Mouse (Mus musculus) ES-E14 (cell line): Measurements from ENCODE around the gene Agbl3. TPM values are rescaled to one million over a fixed set of nuclear protein-coding genes. Genes with fewer than 3 reads are reported as not detected.

Experiments
- DNase-seq: peaks from one replicate; pipeline ENCODE4 v3.0.0-alpha.2; 2013; ENCODE audit warnings: low read depth, low spot score
- H3K27ac ChIP-seq: 2 replicates; pipeline ENCODE4 v1.5.1; 2012; ENCODE audit warnings: low read depth, mild to moderate bottlenecking, low read length, moderate library complexity, mixed read lengths; ENCODE audit not compliant: poor library complexity, insufficient read depth, severe bottlenecking
- H3K36me3 ChIP-seq: 2 replicates; pipeline ENCODE4 v1.6.1; 2012; ENCODE audit warnings: mild to moderate bottlenecking, low read length, moderate library complexity, mixed read lengths; ENCODE audit not compliant: control insufficient read depth, poor library complexity, insufficient read depth, severe bottlenecking
- H3K4me1 ChIP-seq, 2 experiments: fragments of 150-350 bp in 1 of 2; sonication (generic) in 1 of 2; 2 replicates each; pipeline ENCODE4 v1.6.1; 2012; ENCODE audit warnings: low read length in 2 of 2, mild to moderate bottlenecking in 1 of 2, mixed read lengths in 1 of 2; ENCODE audit not compliant: control insufficient read depth in 2 of 2, insufficient read depth in 2 of 2, poor library complexity in 1 of 2
- H3K4me3 ChIP-seq, 2 experiments: fragments of 150-350 bp in 1 of 2; sonication (generic) in 1 of 2; 2 replicates each; pipeline ENCODE4 v1.5.1; 2012; ENCODE audit warnings: low read length in 2 of 2, low read depth in 1 of 2, mild to moderate bottlenecking in 1 of 2, mixed read lengths in 1 of 2; ENCODE audit not compliant: insufficient read depth in 1 of 2, poor library complexity in 1 of 2, severe bottlenecking in 1 of 2
- H3K9ac ChIP-seq: 2 replicates; pipeline ENCODE4 v1.6.1; 2012; ENCODE audit warnings: low read depth, mild to moderate bottlenecking, low read length, mixed read lengths; ENCODE audit not compliant: poor library complexity, insufficient read depth, severe bottlenecking
- H3K9me3 ChIP-seq: fragments of 150-350 bp; sonication (generic); 2 replicates; pipeline ENCODE4 v1.6.1; 2012; ENCODE audit warnings: low read depth, mild to moderate bottlenecking, low read length; ENCODE audit not compliant: control insufficient read depth, insufficient read depth
- CHD2 ChIP-seq: IDR thresholded peaks from 2 replicates; pipeline ENCODE4 v1.6.1; 2014; ENCODE audit warnings: mild to moderate bottlenecking, low read depth, low read length, inconsistent platforms
- HCFC1 ChIP-seq: IDR thresholded peaks from 2 replicates; pipeline ENCODE4 v1.6.1; 2012; ENCODE audit warnings: low read length, inconsistent platforms, borderline replicate concordance; ENCODE audit not compliant: insufficient read depth
- MAFK ChIP-seq: IDR thresholded peaks from 2 replicates; pipeline ENCODE4 v1.6.1; 2014; ENCODE audit warnings: mild to moderate bottlenecking, low read depth, low read length, inconsistent platforms; ENCODE audit not compliant: insufficient read depth
- ZC3H11A ChIP-seq: IDR thresholded peaks from 2 replicates; pipeline ENCODE4 v1.6.1; 2012; ENCODE audit warnings: low read depth, mild to moderate bottlenecking, inconsistent platforms, low read length, borderline replicate concordance
- ZNF384 ChIP-seq: IDR thresholded peaks from 2 replicates; pipeline ENCODE4 v1.6.1; 2012; ENCODE audit warnings: low read depth, low read length, inconsistent platforms
- in situ Hi-C, 2 experiments: fragments of 600-800 bp; cut with MboI; formaldehyde crosslinking; loops; one replicate each; pipeline ENCODE4 v1.15.1; 2025; ENCODE audit warnings: low sequenced_read_pairs in 2 of 2, inconsistent platforms in 1 of 2; ENCODE audit not compliant: unreplicated experiment in 2 of 2
- total RNA-seq: library from RNA; depleted of rRNA; stranded (reverse); fragments of 300-350 nt; gene quantifications from 2 replicates; pipeline ENCODE4 v1.2.3, GENCODE M21; 2012

Gene Agbl3
- total RNA-seq, 1 experiment, result 2.6 TPM

- Histone ChIP-seq H3K36me3 (peaks cover 21% of the 10 kb centered on the region), H3K9ac (no peak overlapping the region), H3K27ac (no peak overlapping the region), H3K4me1 (peaks cover 0 to 9% of the 10 kb centered on the region in 2 experiments; a peak in 2 of 4 replicates), H3K9me3 (no peaks in the 10 kb centered on the region), H3K4me3 (no peak overlapping the region)
- no peak for TF ChIP-seq HCFC1
- DNase-seq, result no peak
- in situ Hi-C loops, result no loop called here
Measured at GRCm38 (mm10) chr6:34889185-34889584, 109.0 kb downstream of the Agbl3 start.

- Histone ChIP-seq H3K27ac (no peak overlapping the region), H3K9me3 (no peaks in the 10 kb centered on the region), H3K4me1 (peaks cover 0 to 6% of the 10 kb centered on the region in 2 experiments; a peak in 3 of 4 replicates), H3K4me3 (no peak overlapping the region), H3K36me3 (peaks cover 19% of the 10 kb centered on the region; the same call in 1 of the 2 replicates), H3K9ac (no peak overlapping the region)
- DNase-seq, result no peak
- no peak for TF ChIP-seq ZNF384
- no peak for TF ChIP-seq CHD2
- no peak for TF ChIP-seq ZC3H11A
- no peak for TF ChIP-seq HCFC1
- TF ChIP-seq MAFK, result no peak
- in situ Hi-C loops, result no loop called here
Measured at GRCm38 (mm10) chr6:34895569-34895968, 115.3 kb downstream of the Agbl3 start.

- in situ Hi-C loops, result no loop called here
- H3K4me3 ChIP-seq, result no peak overlapping the region
- peaks cover 17% of the 10 kb centered on the region; the same call in 1 of the 2 replicates for H3K36me3 ChIP-seq
- TF ChIP-seq CHD2, result no peak
- TF ChIP-seq HCFC1, result no peak
- H3K4me1 ChIP-seq, result peaks cover 0 to 6% of the 10 kb centered on the region in 2 experiments; a peak in 3 of 4 replicates
- H3K27ac ChIP-seq, result no peak overlapping the region
- H3K9me3 ChIP-seq, result no peaks in the 10 kb centered on the region
- DNase-seq, result no peak
- H3K9ac ChIP-seq, result no peak overlapping the region
Measured at GRCm38 (mm10) chr6:34896168-34896780, 116.0 kb downstream of the Agbl3 start.

- peaks cover 22% of the 10 kb centered on the region; the same call in 1 of the 2 replicates for H3K36me3 ChIP-seq
- H3K9ac ChIP-seq, result no peak overlapping the region
- in situ Hi-C loops, result no loop called here
- no peak for TF ChIP-seq MAFK
- TF ChIP-seq ZNF384, result no peak
- TF ChIP-seq HCFC1, result no peak
- no peak for TF ChIP-seq ZC3H11A
- TF ChIP-seq CHD2, result no peak
- no peak overlapping the region for H3K4me3 ChIP-seq
- H3K9me3 ChIP-seq, result no peaks in the 10 kb centered on the region
- H3K4me1 ChIP-seq, result no peaks in the 10 kb centered on the region; a peak in 2 of 4 replicates
- DNase-seq, result no peak
- no peak overlapping the region for H3K27ac ChIP-seq
Measured at GRCm38 (mm10) chr6:34899127-34899526, 118.9 kb downstream of the Agbl3 start.

DNA sequence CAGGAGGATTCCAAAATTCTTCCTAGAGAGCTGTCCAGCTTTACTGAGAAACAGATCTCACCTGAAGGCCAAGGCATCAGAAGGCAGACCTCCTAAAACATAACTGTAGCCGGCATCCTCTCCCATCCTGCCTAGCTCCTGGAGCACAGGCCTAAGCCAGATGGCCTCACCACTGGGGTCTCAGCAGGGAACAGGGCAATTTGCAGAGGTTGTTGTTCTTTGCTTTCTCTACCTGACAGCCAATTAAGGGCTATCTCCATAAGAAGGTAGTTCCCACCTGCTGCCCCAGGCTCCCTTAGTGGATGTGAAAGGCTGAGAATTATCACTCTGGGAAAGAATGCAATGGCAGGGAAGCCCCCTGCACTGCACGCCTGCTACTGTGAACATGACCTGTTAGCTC is 120.8 kb downstream of the Agbl3 start:
- no peak for TF ChIP-seq CHD2
- no peak for TF ChIP-seq ZNF384
- Histone ChIP-seq H3K4me3 (no peak overlapping the region), H3K36me3 (peaks cover 24% of the 10 kb centered on the region), H3K4me1 (no peaks in the 10 kb centered on the region; a peak in 2 of 4 replicates), H3K9me3 (no peaks in the 10 kb centered on the region), H3K9ac (no peak overlapping the region), H3K27ac (no peak overlapping the region)
- DNase-seq, result no peak
- in situ Hi-C loops, result no loop called here
